Mouse (Mus musculus): ENCODE results near the gene Relt. TPM values are rescaled to one million over a fixed set of nuclear protein-coding genes. Genes with fewer than 3 reads are reported as not detected.

Gene Relt
- 1.8 and 2.3 TPM in 2 replicates for polyA plus RNA-seq (2014; fragmentation: Nextera tagmentation; extraction: Ambion mirVana)

GRCm38 (mm10) chr7:100862828-100863638 lies at the start of gene Relt:
Relt (minus strand) TSS chr7:100863446.
- Histone ChIP-seq H3K9ac (replicated peaks; ENCODE audit: low read length) (peak within 1 kb of the TSS; percentile 74), H3K36me3 (replicated peaks; ENCODE audit: control insufficient read depth, insufficient read depth, low read depth, low read length) (no peaks in the 10 kb centered on the region)

GRCm38 (mm10) chr7:100911791-100912190 lies 48.5 kb upstream of the Relt start:
- DNase-seq (ENCODE audit: low spot score) (no peak), ATAC-seq (replicated peaks; ENCODE audit: insufficient number of reproducible peaks, low FRiP score, low TSS enrichment, low read depth) (no peak)
- no peak overlapping the region; the same call in 1 of the 2 replicates for H3K4me2 ChIP-seq (ENCODE audit: low read depth, low read length)
- no peak overlapping the region for H3K27ac ChIP-seq (replicated peaks; ENCODE audit: low read depth, low read length)
- peaks cover 9% of the 10 kb centered on the region for H3K4me1 ChIP-seq (ENCODE audit: control insufficient read depth, insufficient read depth, low read length)
- H3K9ac ChIP-seq (replicated peaks; ENCODE audit: low read length), result 0 out of 2 replicates have a peak overlapping the region, but pooled peaks have one; percentile 19
- H3K4me3 ChIP-seq (ENCODE audit: low read depth, low read length), result no peak overlapping the region
- H3K27me3 ChIP-seq (ENCODE audit: control insufficient read depth, insufficient read depth, low read length), result no peaks in the 10 kb centered on the region
- H3K36me3 ChIP-seq (replicated peaks; ENCODE audit: control insufficient read depth, insufficient read depth, low read depth, low read length), result no peaks in the 10 kb centered on the region; the same call in none of the 2 replicates
- H3K9me3 ChIP-seq (replicated peaks; ENCODE audit: control insufficient read depth, low read length), result no peaks in the 10 kb centered on the region
- 45% methylated on average over 9 of the region's 9 CpGs for WGBS

More at GRCm38 (mm10) chr7:100862828-100863638, at the start of gene Relt:
- Histone ChIP-seq H3K4me1 (ENCODE audit: control insufficient read depth, insufficient read depth, low read length) (no peaks in the 10 kb centered on the region), H3K27ac (replicated peaks; ENCODE audit: low read depth, low read length) (peak within 1 kb of the TSS; percentile 72), H3K4me3 (ENCODE audit: low read depth, low read length) (peak within 1 kb of the TSS; percentile 73), H3K9me3 (replicated peaks; ENCODE audit: control insufficient read depth, low read length) (no peaks in the 10 kb centered on the region), H3K4me2 (ENCODE audit: low read depth, low read length) (peak within 1 kb of the TSS; percentile 99), H3K27me3 (ENCODE audit: control insufficient read depth, insufficient read depth, low read length) (no peaks in the 10 kb centered on the region)
- DNase-seq (ENCODE audit: low spot score) (peak; percentile 98), ATAC-seq (replicated peaks; ENCODE audit: insufficient number of reproducible peaks, low FRiP score, low TSS enrichment, low read depth) (peak; percentile 86)
- WGBS, result under 1% methylated on average over 78 of the region's 91 CpGs

GRCm38 (mm10) chr7:100911246-100911770 lies 48.1 kb upstream of the Relt start:
- Histone ChIP-seq H3K36me3 (replicated peaks; ENCODE audit: control insufficient read depth, insufficient read depth, low read depth, low read length) (no peaks in the 10 kb centered on the region; the same call in none of the 2 replicates), H3K27ac (replicated peaks; ENCODE audit: low read depth, low read length) (0 out of 2 replicates have a peak overlapping the region, but pooled peaks have one; percentile 3), H3K9ac (replicated peaks; ENCODE audit: low read length) (0 out of 2 replicates have a peak overlapping the region, but pooled peaks have one; percentile 19), H3K27me3 (ENCODE audit: control insufficient read depth, insufficient read depth, low read length) (no peaks in the 10 kb centered on the region), H3K4me3 (ENCODE audit: low read depth, low read length) (no peak overlapping the region), H3K9me3 (replicated peaks; ENCODE audit: control insufficient read depth, low read length) (no peaks in the 10 kb centered on the region), H3K4me1 (ENCODE audit: control insufficient read depth, insufficient read depth, low read length) (peaks cover 9% of the 10 kb centered on the region), H3K4me2 (ENCODE audit: low read depth, low read length) (0 out of 2 replicates have a peak overlapping the region, but pooled peaks have one; percentile 14)
- ATAC-seq (replicated peaks; ENCODE audit: insufficient number of reproducible peaks, low FRiP score, low TSS enrichment, low read depth) (no peak), DNase-seq (ENCODE audit: low spot score) (no peak)
- WGBS, result 5% methylated on average over 2 of the region's 2 CpGs

GRCm38 (mm10) chr7:100908567-100908966 lies 45.3 kb upstream of the Relt start:
- no peaks in the 10 kb centered on the region for H3K9me3 ChIP-seq (replicated peaks; ENCODE audit: control insufficient read depth, low read length)

GRCm38 (mm10) chr7:100908061-100908460 lies 44.8 kb upstream of the Relt start:
- Histone ChIP-seq H3K9ac (replicated peaks; ENCODE audit: low read length) (no peak overlapping the region), H3K27ac (replicated peaks; ENCODE audit: low read depth, low read length) (0 out of 2 replicates have a peak overlapping the region, but pooled peaks have one; percentile 11)

More at GRCm38 (mm10) chr7:100908567-100908966, 45.3 kb upstream of the Relt start:
- H3K9ac ChIP-seq (replicated peaks; ENCODE audit: low read length), result no peak overlapping the region
- WGBS, result 54% methylated on average over 8 of the region's 8 CpGs
- H3K36me3 ChIP-seq (replicated peaks; ENCODE audit: control insufficient read depth, insufficient read depth, low read depth, low read length), result no peaks in the 10 kb centered on the region
- no peak for DNase-seq (ENCODE audit: low spot score)
- no peak overlapping the region for H3K4me2 ChIP-seq (ENCODE audit: low read depth, low read length)
- peaks cover 9% of the 10 kb centered on the region for H3K4me1 ChIP-seq (ENCODE audit: control insufficient read depth, insufficient read depth, low read length)
- no peak overlapping the region for H3K4me3 ChIP-seq (ENCODE audit: low read depth, low read length)
- no peak overlapping the region for H3K27ac ChIP-seq (replicated peaks; ENCODE audit: low read depth, low read length)
- H3K27me3 ChIP-seq (ENCODE audit: control insufficient read depth, insufficient read depth, low read length), result no peaks in the 10 kb centered on the region
- ATAC-seq (replicated peaks; ENCODE audit: insufficient number of reproducible peaks, low FRiP score, low TSS enrichment, low read depth), result no peak

GRCm38 (mm10) chr7:100907231-100907630 lies 44.0 kb upstream of the Relt start:
- Histone ChIP-seq H3K4me1 (ENCODE audit: control insufficient read depth, insufficient read depth, low read length) (peaks cover 9% of the 10 kb centered on the region), H3K27me3 (ENCODE audit: control insufficient read depth, insufficient read depth, low read length) (no peaks in the 10 kb centered on the region), H3K9me3 (replicated peaks; ENCODE audit: control insufficient read depth, low read length) (no peaks in the 10 kb centered on the region), H3K4me2 (ENCODE audit: low read depth, low read length) (no peak overlapping the region), H3K36me3 (replicated peaks; ENCODE audit: control insufficient read depth, insufficient read depth, low read depth, low read length) (no peaks in the 10 kb centered on the region), H3K4me3 (ENCODE audit: low read depth, low read length) (no peak overlapping the region), H3K27ac (replicated peaks; ENCODE audit: low read depth, low read length) (no peak overlapping the region), H3K9ac (replicated peaks; ENCODE audit: low read length) (no peak overlapping the region)
- no peak for ATAC-seq (replicated peaks; ENCODE audit: insufficient number of reproducible peaks, low FRiP score, low TSS enrichment, low read depth)
- WGBS, result 0% methylated on average over 1 of the region's 1 CpGs
- DNase-seq (ENCODE audit: low spot score), result peak; percentile 83

More at GRCm38 (mm10) chr7:100908061-100908460, 44.8 kb upstream of the Relt start:
- no peaks in the 10 kb centered on the region for H3K27me3 ChIP-seq (ENCODE audit: control insufficient read depth, insufficient read depth, low read length)
- WGBS, result 82% methylated on average over 8 of the region's 8 CpGs
- no peak overlapping the region for H3K4me3 ChIP-seq (ENCODE audit: low read depth, low read length)
- H3K9me3 ChIP-seq (replicated peaks; ENCODE audit: control insufficient read depth, low read length), result no peaks in the 10 kb centered on the region
- DNase-seq (ENCODE audit: low spot score) (no peak), ATAC-seq (replicated peaks; ENCODE audit: insufficient number of reproducible peaks, low FRiP score, low TSS enrichment, low read depth) (no peak)
- H3K4me2 ChIP-seq (ENCODE audit: low read depth, low read length), result no peak overlapping the region
- H3K4me1 ChIP-seq (ENCODE audit: control insufficient read depth, insufficient read depth, low read length), result peaks cover 9% of the 10 kb centered on the region
- H3K36me3 ChIP-seq (replicated peaks; ENCODE audit: control insufficient read depth, insufficient read depth, low read depth, low read length), result no peaks in the 10 kb centered on the region

GRCm38 (mm10) chr7:100906029-100906789 lies 43.0 kb upstream of the Relt start:
- Histone ChIP-seq H3K27me3 (ENCODE audit: control insufficient read depth, insufficient read depth, low read length) (no peaks in the 10 kb centered on the region), H3K4me3 (ENCODE audit: low read depth, low read length) (no peak overlapping the region), H3K9me3 (replicated peaks; ENCODE audit: control insufficient read depth, low read length) (no peaks in the 10 kb centered on the region), H3K4me1 (ENCODE audit: control insufficient read depth, insufficient read depth, low read length) (peaks cover 1% of the 10 kb centered on the region), H3K9ac (replicated peaks; ENCODE audit: low read length) (no peak overlapping the region), H3K36me3 (replicated peaks; ENCODE audit: control insufficient read depth, insufficient read depth, low read depth, low read length) (no peaks in the 10 kb centered on the region), H3K4me2 (ENCODE audit: low read depth, low read length) (no peak overlapping the region), H3K27ac (replicated peaks; ENCODE audit: low read depth, low read length) (no peak overlapping the region)
- WGBS, result 87% methylated on average over 10 of the region's 10 CpGs
- no peak for DNase-seq (ENCODE audit: low spot score)
- no peak for ATAC-seq (replicated peaks; ENCODE audit: insufficient number of reproducible peaks, low FRiP score, low TSS enrichment, low read depth)

Data from embryonic facial prominence, embryonic 11.5 days (tissue).